ENCODE assay signal across 16 mouse cellular contexts in genomic region chr4:48564962-48565361, GRCm38 (mm10).
"Had no signal": no experiment of that assay in that cellular context is flagged by ENCODE, and none has a peak within 500 bp of the region (broad histone marks: within the 10 kb centered on the region; RNA-seq: fewer than 3 reads in every experiment).

No protein-coding gene starts in this region.

- H3K4me1 ChIP-seq: neural tube, embryonic 13.5 days; neural tube, embryonic 15.5 days; stomach, embryonic 15.5 days had no signal

- H3K4me3 ChIP-seq: neural tube, embryonic 13.5 days; neural tube, embryonic 15.5 days; stomach, embryonic 15.5 days had no signal

- H3K9ac ChIP-seq: neural tube, embryonic 13.5 days; neural tube, embryonic 15.5 days; stomach, embryonic 15.5 days had no signal

- H3K27ac ChIP-seq: neural tube, embryonic 13.5 days; neural tube, embryonic 15.5 days; stomach, embryonic 15.5 days; stomach, postnatal 0 days had no signal

- H3K9me3 ChIP-seq: neural tube, embryonic 13.5 days; neural tube, embryonic 15.5 days; stomach, embryonic 15.5 days had no signal

- H3K27me3 ChIP-seq: neural tube, embryonic 13.5 days; neural tube, embryonic 15.5 days; stomach, embryonic 15.5 days had no signal

- H3K36me3 ChIP-seq: stomach, embryonic 15.5 days had no signal

- DNase-seq: retina, postnatal 1 day; right cerebral cortex, adult 18-20 months; right cerebral cortex, postnatal 14 days; right cerebral cortex, postnatal 25 days; right cerebral cortex, postnatal 4 days; spleen, adult 18-20 months; thymus, adult 18-20 months; thymus, adult 2 months; thymus, postnatal 14 days; thymus, postnatal 25 days; thymus, postnatal 36 days; thymus, postnatal 4 days had no signal

- H3K4me2 ChIP-seq: neural tube, embryonic 13.5 days; neural tube, embryonic 15.5 days; stomach, embryonic 15.5 days had no signal
